Mouse (Mus musculus): ENCODE measurements around the gene Aamdc.

Gene Aamdc

GRCm38 (mm10) chr7:97579067-97579975 is at the start of gene Aamdc, which contains the start of gene Rsf1:
Gene Aamdc (minus strand): TSS chr7:97579497.
Gene Rsf1 (plus strand): TSS chr7:97579889.
- CTCF ChIA-PET = interaction anchor here (0.6 to 1.2 kb wide), 4 partner anchors 33 to 180 kb away, joined by 3 to 8 read pairs (median 4); partner anchors contain the start of gene Ndufc2

- CTCF ChIA-PET = interaction anchor here (0.6 kb wide), 1 partner anchor 10 kb away, joined by 3 read pairs; no protein-coding TSS in a partner anchor
Observed at GRCm38 (mm10) chr7:97623402-97623801, 44.1 kb upstream of the Aamdc start.

- CTCF ChIA-PET = interaction anchor here (0.5 kb wide), 1 partner anchor 33 kb away, joined by 9 read pairs; no protein-coding TSS in a partner anchor
Observed at GRCm38 (mm10) chr7:97622676-97623075, 43.4 kb upstream of the Aamdc start.

- CTCF ChIA-PET = no interaction called here
Observed at GRCm38 (mm10) chr7:97621346-97621745, 42.0 kb upstream of the Aamdc start.

- CTCF ChIA-PET = no interaction called here
Observed at GRCm38 (mm10) chr7:97598548-97598947, 19.3 kb upstream of the Aamdc start.

- CTCF ChIA-PET = interaction anchor here (0.7 to 1.4 kb wide), 2 partner anchors 18 to 56 kb away, joined by 3 read pairs; no protein-coding TSS in a partner anchor
Observed at GRCm38 (mm10) chr7:97593535-97593934, 14.2 kb upstream of the Aamdc start.

- CTCF ChIA-PET = no interaction called here
Observed at GRCm38 (mm10) chr7:97592396-97592795, 13.1 kb upstream of the Aamdc start.

GRCm38 (mm10) chr7:97591336-97591735 is 12.0 kb upstream of the Aamdc start:
- CTCF ChIA-PET = no interaction called here

- CTCF ChIA-PET = no interaction called here
Observed at GRCm38 (mm10) chr7:97590488-97590887, 11.2 kb upstream of the Aamdc start.

- CTCF ChIA-PET = no interaction called here
Observed at GRCm38 (mm10) chr7:97588506-97588905, 9.2 kb upstream of the Aamdc start.

GRCm38 (mm10) chr7:97580843-97581214 is 1.5 kb upstream of the Aamdc start:
- CTCF ChIA-PET = interaction anchor here (0.6 kb wide), 1 partner anchor 80 kb away, joined by 5 read pairs; no protein-coding TSS in a partner anchor

GRCm38 (mm10) chr7:97579976-97580842 is 912 bp upstream of the Aamdc start:
- CTCF ChIA-PET = interaction anchor here (0.6 to 1.2 kb wide), 5 partner anchors 32 to 181 kb away, joined by 3 to 8 read pairs (median 5); partner anchors contain the start of gene Ndufc2

- CTCF ChIA-PET = interaction anchor here (1.2 kb wide), 1 partner anchor 179 kb away, joined by 3 read pairs; the partner anchor contains the start of gene Ndufc2
Observed at GRCm38 (mm10) chr7:97578361-97579066, 783 bp downstream of the Aamdc start.

- CTCF ChIA-PET = no interaction called here
Observed at GRCm38 (mm10) chr7:97570389-97570788, 8.9 kb downstream of the Aamdc start.

- CTCF ChIA-PET = no interaction called here
Observed at GRCm38 (mm10) chr7:97569372-97569771, 9.9 kb downstream of the Aamdc start.

- CTCF ChIA-PET = interaction anchor here (0.6 kb wide), 1 partner anchor 1800 kb away, joined by 3 read pairs; no protein-coding TSS in a partner anchor
Observed at GRCm38 (mm10) chr7:97563576-97563975, 15.7 kb downstream of the Aamdc start.

GRCm38 (mm10) chr7:97550673-97551072 is 28.6 kb downstream of the Aamdc start:
- CTCF ChIA-PET = no interaction called here

- CTCF ChIA-PET = no interaction called here
Observed at GRCm38 (mm10) chr7:97549301-97549700, 30.0 kb downstream of the Aamdc start.

GRCm38 (mm10) chr7:97546462-97546861 is 32.8 kb downstream of the Aamdc start:
- CTCF ChIA-PET = no interaction called here

- CTCF ChIA-PET = interaction anchor here (0.6 kb wide), 1 partner anchor 11 kb away, joined by 3 read pairs; no protein-coding TSS in a partner anchor
Observed at GRCm38 (mm10) chr7:97536571-97536970, 42.7 kb downstream of the Aamdc start.

- CTCF ChIA-PET = no interaction called here
Observed at GRCm38 (mm10) chr7:97535531-97535930, 43.8 kb downstream of the Aamdc start.
